Mouse (Mus musculus) embryo, embryonic 9.5 days (tissue): Measurements from ENCODE around the gene Gss.

Experiments
- DNase-seq: peaks from one replicate; pipeline ENCODE4 v3.0.0-alpha.2; 2017; ENCODE audit errors: extremely low spot score

Gene Gss

GRCm38 (mm10) chr2:155514666-155515065 lies 77.9 kb downstream of the Gss start:
- peak; percentile 66 for DNase-seq

- DNase-seq, result no peak
These were observed 79.1 kb downstream of the Gss start for GRCm38 (mm10) chr2:155513543-155513942.
